Mouse (Mus musculus) layer of hippocampus, adult 8-10 months (tissue): ENCODE results near the gene Aspn. TPM values are rescaled to one million over a fixed set of nuclear protein-coding genes. Genes with fewer than 3 reads are reported as not detected.
"Not testable (repeated sequence)": the region's sequence is repeated elsewhere in the genome, so short reads cannot be mapped to it uniquely, and the experiment has no call there.

Experiments used
- DNase-seq, 2 experiments: peaks; one replicate each; pipeline ENCODE4 v3.0.0; 2022; ENCODE audit warnings: low spot score in 2 of 2
- total RNA-seq, 4 experiments: library from RNA; stranded (reverse); gene quantifications; 2 replicates each; pipeline ENCODE4 v1.2.4; 2022

The Aspn gene
- total RNA-seq, 4 experiments from 2014 or later, result 0.85 to 1.0 (median 0.99) TPM

DNA sequence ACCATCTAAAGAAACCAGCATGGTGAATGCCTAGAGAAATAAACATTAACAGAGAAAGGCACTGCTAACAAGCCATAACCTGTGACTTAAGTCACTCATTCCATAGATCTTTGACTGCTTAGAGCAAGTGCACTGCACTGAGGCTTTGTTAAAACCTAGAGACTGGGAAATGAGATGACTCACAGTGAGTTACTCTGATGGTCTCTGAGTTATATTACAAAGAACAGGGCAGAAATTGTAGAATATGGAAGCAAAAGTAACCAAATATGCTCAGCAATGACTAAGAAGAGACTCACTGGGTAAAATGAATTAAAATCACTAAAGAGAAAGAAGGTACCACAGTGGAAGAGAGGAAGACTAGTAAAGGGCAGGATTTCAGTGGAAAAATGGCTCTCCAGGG is 39.6 kb downstream of the Aspn start:
- no peak for DNase-seq

DNA sequence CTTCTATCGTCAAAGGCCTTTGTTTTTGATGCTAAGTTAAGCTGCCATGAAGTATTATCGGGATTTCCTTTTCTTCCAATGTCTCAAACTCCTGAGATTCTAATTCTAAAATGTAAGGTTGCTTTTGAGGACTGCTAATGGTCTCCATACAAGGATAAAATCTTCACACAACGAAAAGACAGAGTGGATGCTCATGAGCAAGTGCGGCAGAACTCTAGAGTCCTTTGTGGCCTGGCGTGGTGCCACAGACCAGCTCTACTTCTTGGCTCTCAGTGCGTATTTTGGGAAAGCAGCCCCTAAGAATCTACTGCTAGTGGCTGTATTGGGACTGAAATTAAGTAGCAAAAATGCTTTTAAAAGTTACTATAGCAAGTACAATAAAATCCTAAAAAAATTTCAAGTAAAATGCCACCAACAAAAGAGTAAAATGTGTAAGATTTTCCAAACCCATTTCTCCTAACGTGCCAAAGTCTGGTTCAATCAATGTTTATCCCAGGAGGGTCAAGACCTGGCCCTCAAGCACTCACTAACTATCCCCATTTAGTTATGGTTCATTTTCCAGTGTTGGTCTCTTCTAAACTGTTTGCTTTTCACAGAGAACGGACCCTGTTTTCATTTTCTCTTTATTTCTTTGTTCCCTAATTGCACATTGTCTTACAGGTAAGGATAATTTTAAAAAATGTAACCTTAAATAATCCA is 40.2 kb downstream of the Aspn start:
- DNase-seq, result no peak

GRCm38 (mm10) chr13:49586062-49586461 is 41.8 kb downstream of the Aspn start:
- DNase-seq, result no peak

- not testable (repeated sequence) for DNase-seq
Observed at GRCm38 (mm10) chr13:49602541-49602940, 58.3 kb downstream of the Aspn start.

DNA sequence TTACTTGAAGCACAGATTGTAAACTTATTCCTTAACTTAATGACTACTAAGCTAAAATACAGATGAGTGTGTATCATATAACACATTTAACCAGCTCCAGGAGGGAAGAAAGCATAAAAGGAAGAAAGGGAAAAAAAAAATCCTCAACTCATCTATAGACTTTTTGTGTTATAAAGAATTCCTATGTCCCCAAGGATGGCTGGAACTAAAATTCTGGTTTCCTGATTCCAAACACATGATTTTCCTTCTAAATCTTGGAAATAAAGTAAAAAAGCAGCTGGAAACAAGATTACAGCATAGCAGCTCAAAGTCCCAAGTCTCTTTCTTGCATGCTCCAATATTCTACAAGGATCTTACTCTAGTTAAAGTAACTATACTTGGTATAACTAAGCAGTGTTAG is 59.4 kb downstream of the Aspn start:
- DNase-seq, result no peak

DNA sequence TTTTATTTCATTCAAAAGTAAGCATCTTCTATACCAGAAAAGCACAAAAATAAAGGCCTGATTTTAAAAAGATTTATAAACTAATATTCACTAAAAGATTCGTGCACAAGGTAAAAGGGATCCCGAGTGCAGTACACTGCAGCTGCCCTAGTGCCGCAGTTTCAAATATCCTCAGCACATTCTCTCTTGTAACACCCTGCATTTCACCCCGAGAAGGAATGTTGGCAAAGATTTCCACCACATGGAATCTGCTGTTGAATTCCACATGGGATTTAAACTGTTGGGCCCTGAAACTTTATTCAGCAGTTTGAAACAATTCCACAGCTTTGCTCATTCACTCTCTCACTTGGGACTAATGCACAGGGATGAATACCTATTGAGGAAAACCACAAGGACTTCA is 63.5 kb downstream of the Aspn start, which contains the start of gene Ogn:
Gene Ogn (plus strand): TSS at position 333 of the 400 bp plus-strand sequence.
- DNase-seq, result no peak

GRCm38 (mm10) chr13:49608589-49609322 is 64.5 kb downstream of the Aspn start:
- DNase-seq, result no peak

GRCm38 (mm10) chr13:49617021-49617420 is 72.8 kb downstream of the Aspn start:
- DNase-seq, result no peak

Other genes starting within 250 kb of the Aspn start
- gene Fgd3, start 224.1 kb upstream of the Aspn start, total RNA-seq, result 10 to 100 TPM in 1 of 4 experiments, 1 to 10 TPM in 3; 6.2 to 10.8 (median 8.6) TPM
- gene Bicd2, start 202.9 kb upstream of the Aspn start, total RNA-seq, result 10 to 100 TPM; 46.0 to 58.0 (median 50.2) TPM
- gene Ippk, start 123.2 kb upstream of the Aspn start, total RNA-seq, result 10 to 100 TPM; 27.6 to 32.1 (median 30.7) TPM
- gene Tes3-ps, start 51.1 kb upstream of the Aspn start, total RNA-seq, result 1 to 10 TPM in 3 of 4 experiments, under 1 TPM in 1; 0.79 to 2.0 (median 1.8) TPM
- gene Ecm2, start 39.6 kb upstream of the Aspn start, total RNA-seq, result 1 to 10 TPM; 6.6 to 9.4 (median 7.3) TPM
- gene Omd, start 38.0 kb downstream of the Aspn start, total RNA-seq, result 1 to 10 TPM in 2 of 4 experiments, under 1 TPM in 2; 0.94 to 1.1 (median 1.0) TPM
- 1 to 10 TPM; 6.3 to 8.9 (median 8.3) TPM for gene Ogn, start 63.6 kb downstream of the Aspn start, total RNA-seq
- 1 to 10 TPM; 1.6 to 2.2 (median 2.0) TPM for gene Cenpp, start 108.3 kb downstream of the Aspn start, total RNA-seq
- 10 to 100 TPM; 22.9 to 32.5 (median 27.7) TPM for gene Nol8, start 108.6 kb downstream of the Aspn start, total RNA-seq
- gene Iars, start 137.7 kb downstream of the Aspn start, total RNA-seq, result 10 to 100 TPM; 61.8 to 90.7 (median 70.2) TPM